Mouse (Mus musculus) liver, embryonic 14.5 days (tissue): ENCODE measurements around the gene Ttc4. TPM values are rescaled to one million over a fixed set of nuclear protein-coding genes. Genes with fewer than 3 reads are reported as not detected.

ENCODE experiments used
- ATAC-seq: fragments of 200-750 bp; cut with Nextera tagmentation; 2 replicates; pipeline ENCODE4 v1.8.0; 2017; ENCODE audit warnings: moderate number of reproducible peaks, mild to moderate bottlenecking, moderate library complexity; ENCODE audit not compliant: insufficient read depth
- DNase-seq, 3 experiments: peaks; one replicate each; pipeline ENCODE4 v3.0.0-alpha.2; 2012 to 2013; ENCODE audit warnings: low read depth in 3 of 3, low spot score in 3 of 3
- H3K27ac ChIP-seq: fragments of 300-500 bp; sonication (generic); 2 replicates; pipeline ENCODE4 v1.5.1; 2014; ENCODE audit warnings: moderate library complexity, mild to moderate bottlenecking, control low read depth, inconsistent platforms
- H3K27me3 ChIP-seq: fragments of 300-500 bp; sonication (generic); 2 replicates; pipeline ENCODE4 v1.6.1; 2014; ENCODE audit warnings: mild to moderate bottlenecking, low read length, moderate library complexity; ENCODE audit not compliant: control insufficient read depth, insufficient read depth
- H3K36me3 ChIP-seq: fragments of 300-500 bp; sonication (generic); replicated peaks from 2 replicates; pipeline ENCODE4 v1.6.1; 2014; ENCODE audit warnings: low read depth; ENCODE audit not compliant: control insufficient read depth, insufficient read depth
- H3K4me1 ChIP-seq, 2 experiments: fragments of 200-500 bp in 1 of 2; fragments of 300-500 bp in 1 of 2; sonication (generic) in 1 of 2; replicated peaks; 2 replicates each; pipeline ENCODE4 v1.6.1; 2012 to 2014; ENCODE audit warnings: antibody characterized with exemption in 1 of 2, inconsistent platforms in 1 of 2, low read length in 1 of 2; ENCODE audit not compliant: control insufficient read depth in 2 of 2, insufficient read depth in 2 of 2
- H3K4me2 ChIP-seq: fragments of 300-500 bp; sonication (generic); 2 replicates; pipeline ENCODE4 v1.6.1; 2014; ENCODE audit warnings: low read depth, mild to moderate bottlenecking, control low read depth, moderate library complexity
- H3K4me3 ChIP-seq, 2 experiments: fragments of 200-500 bp in 1 of 2; fragments of 300-500 bp in 1 of 2; sonication (generic) in 1 of 2; 2 replicates each; pipeline ENCODE4 v1.5.1; 2012 to 2014; ENCODE audit warnings: low read depth in 2 of 2, low read length in 2 of 2, mild to moderate bottlenecking in 2 of 2, control low read depth in 1 of 2, inconsistent platforms in 1 of 2, moderate library complexity in 1 of 2; ENCODE audit not compliant: insufficient read depth in 1 of 2
- H3K9ac ChIP-seq: fragments of 300-500 bp; sonication (generic); replicated peaks from 2 replicates; pipeline ENCODE4 v1.6.1; 2014; ENCODE audit warnings: mild to moderate bottlenecking, control low read depth, moderate library complexity
- H3K9me3 ChIP-seq: fragments of 300-500 bp; sonication (generic); 2 replicates; pipeline ENCODE4 v1.6.1; 2016; ENCODE audit warnings: low read length, mixed read lengths; ENCODE audit not compliant: control insufficient read depth
- CTCF ChIP-seq: IDR thresholded peaks from 2 replicates; pipeline ENCODE4 v1.5.1; 2016; ENCODE audit warnings: antibody characterized with exemption, low read depth, control low read depth
- EP300 ChIP-seq: IDR thresholded peaks from 2 replicates; pipeline ENCODE4 v1.6.1; 2016; ENCODE audit warnings: antibody characterized with exemption, low read depth
- WGBS: fragments of 180-500 bp; shearing (Covaris S2); extraction: QIAGEN DNeasy Blood & Tissue Kit; methylation state at CpG from one replicate; pipeline ENCODE4 v1.1.7; 2014; ENCODE audit not compliant: insufficient replicate concordance; 5-methylcytosine and 5-hydroxymethylcytosine counted together
- polyA plus RNA-seq, 2 experiments: library from polyadenylated mRNA; depleted of rRNA in 1 of 2; stranded (reverse) in 1 of 2; unstranded in 1 of 2; fragments of >200 nt; fragmentation: Nextera tagmentation in 1 of 2; extraction: Ambion mirVana in 1 of 2; gene quantifications; 2 replicates each; pipeline versions ENCODE4 v1.2.1 to v1.2.3; 2012 to 2014

Gene Ttc4
- 31.1 and 34.3 TPM in 2 replicates for polyA plus RNA-seq (2012; rRNA removed)
- 30.6 and 31.1 TPM in 2 replicates for polyA plus RNA-seq (2014; fragmentation: Nextera tagmentation; extraction: Ambion mirVana)

DNA sequence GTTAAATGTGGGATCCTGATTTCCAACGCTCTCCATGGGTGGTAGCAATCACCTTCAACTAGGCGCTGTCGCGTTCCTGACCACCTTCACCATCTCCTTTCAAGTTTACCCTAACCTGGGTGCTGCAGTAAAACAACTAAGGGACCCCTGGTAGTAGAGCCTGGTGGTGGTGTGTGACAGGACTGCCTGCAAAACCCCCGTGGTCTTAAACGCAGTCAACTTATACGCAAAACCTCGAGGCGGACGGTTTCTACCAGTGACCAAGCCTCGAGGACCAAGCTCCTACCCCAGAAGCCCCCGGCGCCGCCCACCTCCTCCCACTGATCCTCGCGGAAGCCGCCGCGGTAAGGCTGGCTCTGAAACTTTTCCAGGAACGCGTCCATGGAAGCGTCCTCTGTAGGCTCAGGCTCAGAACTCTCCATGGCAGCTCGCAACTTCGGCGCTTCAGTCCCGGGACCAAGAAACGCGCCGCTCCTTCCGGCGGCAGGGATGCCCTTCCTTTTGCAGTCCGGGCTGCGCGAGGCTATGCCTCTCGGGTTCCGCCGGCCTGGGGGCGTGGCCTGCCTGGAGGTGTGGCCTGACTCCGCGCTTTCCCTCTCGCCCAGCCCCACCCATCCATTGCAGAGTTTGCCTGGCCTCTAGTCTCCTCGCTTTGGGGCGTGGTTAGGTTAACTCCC, at the start of gene Ttc4:
Gene Ttc4, minus strand, starts transcription at position 503 of the 677 bp plus-strand sequence.
- ATAC-seq (peak; percentile 100), DNase-seq (peak; percentile 94 to 95 (median 95))
- TF ChIP-seq CTCF (0 out of 2 replicates have a peak, but pooled peaks have one; percentile 27), EP300 (no peak)
- Histone ChIP-seq H3K9me3 (no peaks in the 10 kb centered on the region), H3K36me3 (peaks cover 20% of the 10 kb centered on the region), H3K4me3 (peak within 1 kb of the TSS; percentile 77 to 90), H3K4me2 (peak within 1 kb of the TSS; percentile 75), H3K4me1 (peaks cover 13 to 16% of the 10 kb centered on the region in 2 experiments), H3K9ac (peak within 1 kb of the TSS; percentile 84), H3K27me3 (no peaks in the 10 kb centered on the region), H3K27ac (peak within 1 kb of the TSS; percentile 41)
- WGBS: under 1% methylated on average over 43 of the region's 43 CpGs

- no peak overlapping the region for H3K27ac ChIP-seq
- H3K4me3 ChIP-seq: no peak overlapping the region
- 58% methylated on average over 4 of the region's 4 CpGs for WGBS
- H3K27me3 ChIP-seq: no peaks in the 10 kb centered on the region
- no peak overlapping the region for H3K4me2 ChIP-seq
- no peaks in the 10 kb centered on the region for H3K36me3 ChIP-seq
- no peak for TF ChIP-seq CTCF
- H3K9ac ChIP-seq: no peak overlapping the region
- no peak for ATAC-seq
- H3K4me1 ChIP-seq: no peaks in the 10 kb centered on the region
- DNase-seq: no peak
- H3K9me3 ChIP-seq: no peaks in the 10 kb centered on the region
Observed at GRCm38 (mm10) chr4:106720631-106721030, 41.9 kb upstream of the Ttc4 start.

GRCm38 (mm10) chr4:106713622-106714021, 34.9 kb upstream of the Ttc4 start:
- no peak for DNase-seq
- Histone ChIP-seq H3K27me3 (no peaks in the 10 kb centered on the region), H3K36me3 (no peaks in the 10 kb centered on the region), H3K4me3 (no peak overlapping the region), H3K27ac (no peak overlapping the region), H3K4me2 (no peak overlapping the region), H3K9me3 (no peaks in the 10 kb centered on the region), H3K4me1 (no peaks in the 10 kb centered on the region), H3K9ac (no peak overlapping the region)
- 69% methylated on average over 6 of the region's 6 CpGs for WGBS
- no peak for ATAC-seq
- TF ChIP-seq EP300 (no peak), CTCF (no peak)

GRCm38 (mm10) chr4:106708408-106708807, 29.7 kb upstream of the Ttc4 start:
- peak; percentile 34 to 45 (median 42) for DNase-seq
- Histone ChIP-seq H3K4me3 (no peak overlapping the region), H3K27me3 (no peaks in the 10 kb centered on the region), H3K9me3 (no peaks in the 10 kb centered on the region), H3K9ac (no peak overlapping the region), H3K4me2 (0 out of 2 replicates have a peak overlapping the region, but pooled peaks have one; percentile 3), H3K4me1 (peaks cover 0 to 2% of the 10 kb centered on the region in 2 experiments; a peak in 1 of 4 replicates), H3K27ac (no peak overlapping the region), H3K36me3 (no peaks in the 10 kb centered on the region)
- 0% methylated on average over 8 of the region's 8 CpGs for WGBS
- TF ChIP-seq CTCF: peak; percentile 97
- TF ChIP-seq EP300: no peak
- peak; percentile 51; the same call in 1 of the 2 replicates for ATAC-seq

DNA sequence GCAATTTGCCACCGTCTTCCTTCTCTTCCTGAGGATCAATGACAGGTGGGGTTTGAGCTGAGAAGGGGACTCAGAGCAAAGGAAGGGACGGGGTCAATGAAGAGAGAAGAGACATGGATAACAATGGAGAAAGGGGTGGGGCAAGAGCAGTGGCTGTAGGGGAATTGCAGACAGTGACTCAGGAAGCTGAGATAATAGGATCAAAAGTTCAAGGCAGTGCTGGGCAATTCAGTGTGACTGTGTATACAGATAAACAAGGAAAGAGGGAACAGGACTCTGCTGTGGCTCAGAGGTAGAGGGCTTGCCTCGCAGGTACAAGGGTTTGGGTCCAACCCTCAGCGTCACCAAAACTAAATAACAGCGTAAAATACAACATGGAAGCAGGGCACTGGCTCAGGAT, 29.2 kb upstream of the Ttc4 start:
- DNase-seq (no peak), ATAC-seq (peak; percentile 39; the same call in 1 of the 2 replicates)
- Histone ChIP-seq H3K9ac (no peak overlapping the region), H3K4me1 (peaks cover 0 to 2% of the 10 kb centered on the region in 2 experiments; a peak in 1 of 4 replicates), H3K27ac (no peak overlapping the region), H3K4me2 (0 out of 2 replicates have a peak overlapping the region, but pooled peaks have one; percentile 3), H3K36me3 (no peaks in the 10 kb centered on the region), H3K4me3 (no peak overlapping the region), H3K27me3 (no peaks in the 10 kb centered on the region), H3K9me3 (no peaks in the 10 kb centered on the region)
- WGBS: 26% methylated on average over 5 of the region's 5 CpGs
- TF ChIP-seq EP300 (no peak), CTCF (no peak)
